Mouse (Mus musculus): ENCODE results near the gene Fam19a2.

Gene Fam19a2

GRCm38 (mm10) chr10:123385641-123386040, 121.8 kb downstream of the Fam19a2 start:
- no peak for DNase-seq (ENCODE audit: inconsistent ontology term)

GRCm38 (mm10) chr10:123395429-123395828, 131.6 kb downstream of the Fam19a2 start:
- DNase-seq (ENCODE audit: inconsistent ontology term), result no peak

- DNase-seq (ENCODE audit: inconsistent ontology term), result peak; percentile 30
Observed at GRCm38 (mm10) chr10:123398136-123398535, 134.3 kb downstream of the Fam19a2 start.

GRCm38 (mm10) chr10:123401188-123401587, 137.4 kb downstream of the Fam19a2 start:
- DNase-seq (ENCODE audit: inconsistent ontology term), result no peak

- DNase-seq (ENCODE audit: inconsistent ontology term), result no peak
Observed at GRCm38 (mm10) chr10:123402460-123402859, 138.7 kb downstream of the Fam19a2 start.

GRCm38 (mm10) chr10:123414953-123415352, 151.2 kb downstream of the Fam19a2 start:
- no peak for DNase-seq (ENCODE audit: inconsistent ontology term)

GRCm38 (mm10) chr10:123416024-123416423, 152.2 kb downstream of the Fam19a2 start:
- no peak for DNase-seq (ENCODE audit: inconsistent ontology term)

GRCm38 (mm10) chr10:123418616-123419173, 154.9 kb downstream of the Fam19a2 start:
- DNase-seq (ENCODE audit: inconsistent ontology term), result peak; percentile 0

GRCm38 (mm10) chr10:123420249-123420648, 156.5 kb downstream of the Fam19a2 start:
- DNase-seq (ENCODE audit: inconsistent ontology term), result peak; percentile 81

GRCm38 (mm10) chr10:123424482-123424881, 160.7 kb downstream of the Fam19a2 start:
- no peak for DNase-seq (ENCODE audit: inconsistent ontology term)

GRCm38 (mm10) chr10:123426527-123427363, 162.9 kb downstream of the Fam19a2 start:
- no peak for DNase-seq (ENCODE audit: inconsistent ontology term)

GRCm38 (mm10) chr10:123431569-123431968, 167.8 kb downstream of the Fam19a2 start:
- DNase-seq (ENCODE audit: inconsistent ontology term), result no peak

GRCm38 (mm10) chr10:123437576-123437975, 173.8 kb downstream of the Fam19a2 start:
- no peak for DNase-seq (ENCODE audit: inconsistent ontology term)

- DNase-seq (ENCODE audit: inconsistent ontology term), result peak; percentile 11
Observed at GRCm38 (mm10) chr10:123456800-123457199, 193.0 kb downstream of the Fam19a2 start.

GRCm38 (mm10) chr10:123460466-123460865, 196.7 kb downstream of the Fam19a2 start:
- DNase-seq (ENCODE audit: inconsistent ontology term), result no peak

- no peak for DNase-seq (ENCODE audit: inconsistent ontology term)
Observed at GRCm38 (mm10) chr10:123462305-123462704, 198.5 kb downstream of the Fam19a2 start.

GRCm38 (mm10) chr10:123514749-123515148, 251.0 kb downstream of the Fam19a2 start:
- DNase-seq (ENCODE audit: inconsistent ontology term), result no peak

GRCm38 (mm10) chr10:123520613-123521012, 256.8 kb downstream of the Fam19a2 start:
- no peak for DNase-seq (ENCODE audit: inconsistent ontology term)

GRCm38 (mm10) chr10:123521203-123521602, 257.4 kb downstream of the Fam19a2 start:
- no peak for DNase-seq (ENCODE audit: inconsistent ontology term)

GRCm38 (mm10) chr10:123525424-123525823, 261.6 kb downstream of the Fam19a2 start:
- no peak for DNase-seq (ENCODE audit: inconsistent ontology term)

- DNase-seq (ENCODE audit: inconsistent ontology term), result no peak
Observed at GRCm38 (mm10) chr10:123526059-123526458, 262.3 kb downstream of the Fam19a2 start.

- DNase-seq (ENCODE audit: inconsistent ontology term), result no peak
Observed at GRCm38 (mm10) chr10:123536143-123536542, 272.3 kb downstream of the Fam19a2 start.

GRCm38 (mm10) chr10:123548391-123548790, 284.6 kb downstream of the Fam19a2 start:
- no peak for DNase-seq (ENCODE audit: inconsistent ontology term)

Measured in Muller cell, postnatal 12 days (primary cell).